Mouse (Mus musculus): Measurements from ENCODE around the gene Pld6. TPM values are rescaled to one million over a fixed set of nuclear protein-coding genes. Genes with fewer than 3 reads are reported as not detected.

The Pld6 gene
- total and polyA plus RNA-seq, 3 experiments: 3.1 to 5.5 TPM; not detected in 1

- H3K4me3 ChIP-seq (ENCODE audit: control insufficient read depth in 1 of 2, insufficient read depth in 1 of 2, low read depth in 2 of 2, low read length in 2 of 2): no peak overlapping the region
- no peak overlapping the region for H3K9ac ChIP-seq (ENCODE audit: control insufficient read depth, low read depth, low read length, poor library complexity, severe bottlenecking)
- no peaks in the 10 kb centered on the region for H3K9me3 ChIP-seq (replicated peaks; ENCODE audit: insufficient read depth, low read length)
- no peak for TF ChIP-seq UBTF (IDR thresholded peaks at IDR 0.05; ENCODE audit: borderline replicate concordance, insufficient read depth, low read depth, low read length)
- TF ChIP-seq SIN3A (IDR thresholded peaks at IDR 0.05; ENCODE audit: low read length): no peak
- no peak for TF ChIP-seq MAX (IDR thresholded peaks at IDR 0.05; ENCODE audit: low read length)
- H3K79me2 ChIP-seq (ENCODE audit: control insufficient read depth, insufficient read depth, low read length, poor library complexity): no peaks in the 10 kb centered on the region
- DNase-seq (ENCODE audit: low read depth, low spot score): no peak
- peaks cover 2 to 19% of the 10 kb centered on the region in 2 experiments for H3K36me3 ChIP-seq (ENCODE audit: control insufficient read depth in 1 of 2, insufficient read depth in 2 of 2, low read length in 2 of 2)
- no peak overlapping the region for H3K27ac ChIP-seq (ENCODE audit: control insufficient read depth, low read depth, low read length)
- no peaks in the 10 kb centered on the region for H3K27me3 ChIP-seq (ENCODE audit: control insufficient read depth in 1 of 2, insufficient read depth in 2 of 2, low read length in 2 of 2)
- H3K4me1 ChIP-seq (ENCODE audit: control insufficient read depth in 1 of 2, insufficient read depth in 2 of 2, low read length in 2 of 2): peaks cover 3 to 6% of the 10 kb centered on the region in 2 experiments; a peak in 2 of 4 replicates
Measured at GRCm38 (mm10) chr11:59815482-59816065, 28.1 kb upstream of the Pld6 start.

- Histone ChIP-seq H3K36me3 (ENCODE audit: control insufficient read depth in 1 of 2, insufficient read depth in 2 of 2, low read length in 2 of 2) (peaks cover 2 to 16% of the 10 kb centered on the region in 2 experiments), H3K27ac (ENCODE audit: control insufficient read depth, low read depth, low read length) (no peak overlapping the region), H3K9me3 (replicated peaks; ENCODE audit: insufficient read depth, low read length) (no peaks in the 10 kb centered on the region)
Measured at GRCm38 (mm10) chr11:59814936-59815335, 27.5 kb upstream of the Pld6 start.

GRCm38 (mm10) chr11:59814311-59814710 is 26.9 kb upstream of the Pld6 start:
- Histone ChIP-seq H3K79me2 (ENCODE audit: control insufficient read depth, insufficient read depth, low read length, poor library complexity) (peaks cover 6% of the 10 kb centered on the region), H3K9ac (ENCODE audit: control insufficient read depth, low read depth, low read length, poor library complexity, severe bottlenecking) (no peak overlapping the region), H3K27me3 (ENCODE audit: control insufficient read depth in 1 of 2, insufficient read depth in 2 of 2, low read length in 2 of 2) (no peaks in the 10 kb centered on the region), H3K4me3 (ENCODE audit: control insufficient read depth in 1 of 2, insufficient read depth in 1 of 2, low read depth in 2 of 2, low read length in 2 of 2) (no peak overlapping the region), H3K4me1 (ENCODE audit: control insufficient read depth in 1 of 2, insufficient read depth in 2 of 2, low read length in 2 of 2) (peaks cover 3 to 6% of the 10 kb centered on the region in 2 experiments; a peak in 2 of 4 replicates), H3K9me3 (replicated peaks; ENCODE audit: insufficient read depth, low read length) (no peaks in the 10 kb centered on the region), H3K27ac (ENCODE audit: control insufficient read depth, low read depth, low read length) (no peak overlapping the region), H3K36me3 (ENCODE audit: control insufficient read depth in 1 of 2, insufficient read depth in 2 of 2, low read length in 2 of 2) (peaks cover 2 to 13% of the 10 kb centered on the region in 2 experiments; a peak in 3 of 4 replicates)
- DNase-seq (ENCODE audit: low read depth, low spot score): no peak
- TF ChIP-seq ZKSCAN1 (IDR thresholded peaks at IDR 0.05; ENCODE audit: low read depth, low read length): no peak
- TF ChIP-seq EP300 (IDR thresholded peaks at IDR 0.05; ENCODE audit: low read depth in 1 of 2, low read length in 2 of 2): no peak
- no peak for TF ChIP-seq MAX (IDR thresholded peaks at IDR 0.05; ENCODE audit: low read length)
- no peak for TF ChIP-seq ZNF384 (IDR thresholded peaks at IDR 0.05; ENCODE audit: low read depth, low read length)
- no peak for TF ChIP-seq ZC3H11A (IDR thresholded peaks at IDR 0.05; ENCODE audit: low read depth, low read length)
- no peak for TF ChIP-seq TCF12 (IDR thresholded peaks at IDR 0.05; ENCODE audit: low read depth, low read length)
- TF ChIP-seq MAZ (IDR thresholded peaks at IDR 0.05; ENCODE audit: low read depth, low read length): no peak
- TF ChIP-seq CHD2 (IDR thresholded peaks at IDR 0.05; ENCODE audit: low read length): no peak
- no peak for TF ChIP-seq MYC (IDR thresholded peaks at IDR 0.05; ENCODE audit: low read depth, low read length)
- TF ChIP-seq HCFC1 (IDR thresholded peaks at IDR 0.05; ENCODE audit: low read depth, low read length): no peak
- TF ChIP-seq SIN3A (IDR thresholded peaks at IDR 0.05; ENCODE audit: low read length): no peak
- no peak for TF ChIP-seq MXI1 (IDR thresholded peaks at IDR 0.05; ENCODE audit: low read depth, low read length)
- TF ChIP-seq NELFE (IDR thresholded peaks at IDR 0.05; ENCODE audit: low read depth, low read length): no peak
- no peak for TF ChIP-seq SMC3 (IDR thresholded peaks at IDR 0.05; ENCODE audit: low read depth, low read length)
- no peak for TF ChIP-seq ELF1 (IDR thresholded peaks at IDR 0.05; ENCODE audit: low read depth, low read length)
- no peak for TF ChIP-seq POLR2A (IDR thresholded peaks at IDR 0.05; ENCODE audit: control insufficient read depth in 1 of 2, insufficient read depth in 1 of 2, low read depth in 1 of 2, low read length in 2 of 2, poor library complexity in 1 of 2)
- no peak for TF ChIP-seq TAL1 (IDR thresholded peaks at IDR 0.05; ENCODE audit: low read length)
- no peak for TF ChIP-seq TBP (IDR thresholded peaks at IDR 0.05; ENCODE audit: low read depth, low read length)
- TF ChIP-seq GABPA (IDR thresholded peaks at IDR 0.05; ENCODE audit: low read depth, low read length): no peak

More at GRCm38 (mm10) chr11:59814936-59815335, 27.5 kb upstream of the Pld6 start:
- TF ChIP-seq ELF1 (IDR thresholded peaks at IDR 0.05; ENCODE audit: low read depth, low read length): no peak
- Histone ChIP-seq H3K4me3 (ENCODE audit: control insufficient read depth in 1 of 2, insufficient read depth in 1 of 2, low read depth in 2 of 2, low read length in 2 of 2) (no peak overlapping the region), H3K27me3 (ENCODE audit: control insufficient read depth in 1 of 2, insufficient read depth in 2 of 2, low read length in 2 of 2) (no peaks in the 10 kb centered on the region), H3K4me1 (ENCODE audit: control insufficient read depth in 1 of 2, insufficient read depth in 2 of 2, low read length in 2 of 2) (peaks cover 3 to 6% of the 10 kb centered on the region in 2 experiments; a peak in 2 of 4 replicates), H3K79me2 (ENCODE audit: control insufficient read depth, insufficient read depth, low read length, poor library complexity) (peaks cover 1% of the 10 kb centered on the region; the same call in 1 of the 2 replicates), H3K9ac (ENCODE audit: control insufficient read depth, low read depth, low read length, poor library complexity, severe bottlenecking) (no peak overlapping the region)
- no peak for DNase-seq (ENCODE audit: low read depth, low spot score)
